ENCODE assay signal across 8 mouse cellular contexts in genomic region chr17:7927582-7928535, GRCm38 (mm10). TPM values are rescaled to one million over a fixed set of nuclear protein-coding genes. Genes with fewer than 3 reads are reported as not detected.
DNase-seq lines count a peak whose midpoint lies in the region; ATAC-seq lines count a peak whose summit lies in the region.

No protein-coding gene starts in this region.

- peak overlapping the region; percentile 42 for H3K4me3 ChIP-seq in megakaryocyte, embryonic 14.5 days (replicated peaks)

- H3K36me3 ChIP-seq in megakaryocyte, embryonic 14.5 days (replicated peaks; ENCODE audit: low read length): no peaks in the 10 kb centered on the region

- peaks cover 19% of the 10 kb centered on the region for H3K4me1 ChIP-seq in megakaryocyte, embryonic 14.5 days

- DNase-seq in cerebellum, adult 11 months: peak; percentile 39
- DNase-seq in MEL-GATA-1-ER (ENCODE audit: extremely low read depth, low read depth): peak; percentile 70
- peak; percentile 45 for DNase-seq in cerebellum, adult 8-10 months
- peak; percentile 63 to 70 for DNase-seq in gastrocnemius, postnatal 4 days (ENCODE audit: low spot score in 2 of 2)
- peak; percentile 48 to 51 for DNase-seq in layer of hippocampus, postnatal 36 days
- peak; percentile 66 to 82 for DNase-seq in spleen, postnatal 14 days (ENCODE audit: low spot score in 2 of 2)

- ATAC-seq in cerebellum, adult (ENCODE audit: insufficient number of reproducible peaks, low FRiP score, low TSS enrichment): no peak

- no peaks in the 10 kb centered on the region for H3K27me3 ChIP-seq in megakaryocyte, embryonic 14.5 days (replicated peaks)

- no peaks in the 10 kb centered on the region for H3K9me3 ChIP-seq in megakaryocyte, embryonic 14.5 days

RNA-seq across cellular contexts. Expression of gene Tagap, which starts 2.1 kb away (rescaled TPM):
- total RNA-seq in gastrocnemius, postnatal 4 days (2021): 1 to 10 TPM; 1.8 to 2.2 TPM
- total RNA-seq in layer of hippocampus, postnatal 36 days (2021): 1 to 10 TPM; 4.9 to 5.4 TPM
- 0.49 TPM in 1 of 2 replicates, not detected in the other for polyA plus RNA-seq in megakaryocyte, embryonic 14.5 days (2012; ENCODE audit: insufficient read depth, low replicate concordance)

RNA-seq across cellular contexts. Expression of gene Rsph3a, which starts 17.6 kb away (rescaled TPM):
- total RNA-seq in gastrocnemius, postnatal 4 days (2021): 10 to 100 TPM; 27.2 to 29.9 TPM
- 10 to 100 TPM; 33.3 to 47.6 TPM for total RNA-seq in layer of hippocampus, postnatal 36 days (2021)
- 62.6 and 98.0 TPM in 2 replicates for polyA plus RNA-seq in megakaryocyte, embryonic 14.5 days (2012; ENCODE audit: insufficient read depth, low replicate concordance)
